ENCODE assay signal across 13 mouse cellular contexts in the genomic region with DNA sequence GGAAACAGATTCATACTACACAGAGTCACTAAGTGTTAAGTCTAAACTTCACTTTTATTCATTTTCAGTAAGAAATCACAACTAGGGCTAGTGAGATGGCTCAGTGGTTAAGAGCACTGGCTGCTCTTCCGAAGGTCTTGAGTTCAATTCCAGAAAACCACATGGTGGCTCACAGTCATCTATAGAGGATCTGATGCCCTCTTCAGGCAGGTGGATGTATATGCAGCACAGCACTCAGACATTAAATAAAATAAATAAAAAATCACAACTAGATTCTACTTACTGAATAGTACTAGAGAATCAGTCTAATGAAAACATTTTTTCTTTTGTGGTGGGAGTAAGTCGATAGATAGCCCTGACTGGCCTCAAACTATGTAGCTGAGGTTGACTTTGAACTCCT. TPM values are rescaled to one million over a fixed set of nuclear protein-coding genes. Genes with fewer than 3 reads are reported as not detected.
DNase-seq lines count a peak whose midpoint lies in the region; ATAC-seq and TF ChIP-seq lines count a peak whose summit lies in the region.
"Had no signal": no experiment of that assay in that cellular context is flagged by ENCODE, and none has a peak within 500 bp of the region (broad histone marks: within the 10 kb centered on the region; RNA-seq: fewer than 3 reads in every experiment).

No protein-coding gene starts in this region.

- peak; percentile 25 for TF ChIP-seq CTCF in heart, postnatal 0 days (IDR thresholded peaks at IDR 0.05; ENCODE audit: low read depth)
- peak; percentile 52 for TF ChIP-seq CTCF in stomach, postnatal 0 days (IDR thresholded peaks at IDR 0.05; ENCODE audit: low read depth)

- no peaks in the 10 kb centered on the region for H3K9me3 ChIP-seq in heart, postnatal 0 days (replicated peaks; ENCODE audit: control insufficient read depth, low read length)
- no peaks in the 10 kb centered on the region for H3K9me3 ChIP-seq in stomach, postnatal 0 days (ENCODE audit: control insufficient read depth, low read length)
- H3K9me3 ChIP-seq: hindbrain, embryonic 13.5 days had no signal

- H3K27me3 ChIP-seq in heart, postnatal 0 days (ENCODE audit: control insufficient read depth, insufficient read depth, low read length) = no peaks in the 10 kb centered on the region
- H3K27me3 ChIP-seq in stomach, postnatal 0 days (ENCODE audit: control insufficient read depth, insufficient read depth, low read length) = no peaks in the 10 kb centered on the region
- H3K27me3 ChIP-seq: hindbrain, embryonic 13.5 days had no signal

- no peak overlapping the region for H3K4me2 ChIP-seq in heart, postnatal 0 days (ENCODE audit: low read depth, low read length)
- H3K4me2 ChIP-seq in stomach, postnatal 0 days (replicated peaks; ENCODE audit: low read depth) = no peak overlapping the region
- H3K4me2 ChIP-seq: heart, embryonic 11.5 days; hindbrain, embryonic 13.5 days had no signal

- no peaks in the 10 kb centered on the region for H3K36me3 ChIP-seq in heart, postnatal 0 days (replicated peaks; ENCODE audit: control insufficient read depth, insufficient read depth, low read length)
- no peaks in the 10 kb centered on the region for H3K36me3 ChIP-seq in stomach, postnatal 0 days (ENCODE audit: control insufficient read depth, insufficient read depth, low read length)
- H3K36me3 ChIP-seq: hindbrain, embryonic 13.5 days had no signal

- 60% methylated on average over 2 of the region's 2 CpGs for WGBS in heart, postnatal 0 days
- WGBS in stomach, postnatal 0 days = 82% methylated on average over 2 of the region's 2 CpGs

- H3K4me3 ChIP-seq in heart, postnatal 0 days (ENCODE audit: low read depth, low read length) = no peak overlapping the region
- no peak overlapping the region for H3K4me3 ChIP-seq in stomach, postnatal 0 days (ENCODE audit: low read depth, low read length)
- H3K4me3 ChIP-seq: hindbrain, embryonic 13.5 days had no signal

- no peaks in the 10 kb centered on the region for H3K4me1 ChIP-seq in heart, postnatal 0 days (ENCODE audit: control insufficient read depth, insufficient read depth)
- H3K4me1 ChIP-seq in stomach, postnatal 0 days (replicated peaks; ENCODE audit: control insufficient read depth, insufficient read depth) = no peaks in the 10 kb centered on the region

- DNase-seq in heart, postnatal 0 days (ENCODE audit: low spot score) = no peak
- DNase-seq in heart, postnatal 4 days = no peak
- peak; percentile 33 for DNase-seq in thymus, postnatal 0 days (ENCODE audit: low spot score)
- no peak for DNase-seq in thymus, adult 18-20 months
- no peak for DNase-seq in stomach, postnatal 0 days (ENCODE audit: low spot score)
- DNase-seq in layer of hippocampus, adult 11-12 months (ENCODE audit: low spot score) = no peak
- DNase-seq in cerebellum, postnatal 4 days (ENCODE audit: low spot score in 2 of 2) = no peak
- DNase-seq: cerebellum, postnatal 36 days; kidney, postnatal 25 days; lung, adult 18-20 months had no signal

- H3K27ac ChIP-seq in heart, postnatal 0 days (ENCODE audit: low read depth) = no peak overlapping the region
- H3K27ac ChIP-seq in stomach, postnatal 0 days (replicated peaks) = no peak overlapping the region
- H3K27ac ChIP-seq: hindbrain, embryonic 13.5 days had no signal

- no peak for TF ChIP-seq EP300 in heart, postnatal 0 days (IDR thresholded peaks at IDR 0.05; ENCODE audit: low read depth)
- no peak for TF ChIP-seq EP300 in stomach, postnatal 0 days (optimal IDR thresholded peaks at IDR 0.05)

- ATAC-seq in heart, postnatal 0 days (ENCODE audit: insufficient read depth, low read depth) = no peak
- peak; percentile 42; the same call in 1 of the 2 replicates for ATAC-seq in common myeloid progenitor, adult 5-6 weeks (replicated peaks; ENCODE audit: low read depth, poor library complexity, severe bottlenecking)
- no peak for ATAC-seq in stomach, postnatal 0 days (ENCODE audit: low FRiP score, low TSS enrichment)

- H3K9ac ChIP-seq in heart, postnatal 0 days (replicated peaks; ENCODE audit: low read depth, low read length) = no peak overlapping the region
- no peak overlapping the region for H3K9ac ChIP-seq in stomach, postnatal 0 days (ENCODE audit: low read length)
- H3K9ac ChIP-seq: hindbrain, embryonic 13.5 days had no signal

RNA-seq across cellular contexts. Expression of a gene that starts 6.1 kb away (rescaled TPM):
- total RNA-seq in heart, postnatal 0 days (2014; rRNA removed; ENCODE audit: low replicate concordance) = 17.4 and 17.7 TPM in 2 replicates
- polyA plus RNA-seq in heart, postnatal 0 days (2015; fragmentation: Nextera tagmentation; extraction: Ambion mirVana) = 10.5 and 11.2 TPM in 2 replicates
- total RNA-seq in heart, postnatal 4 days (2021) = 10 to 100 TPM; 21.1 to 21.9 TPM
- 11.4 and 14.8 TPM in 2 replicates for polyA plus RNA-seq in thymus, postnatal 0 days (2015; fragmentation: Nextera tagmentation; extraction: Ambion mirVana)
- 42.5 and 44.9 TPM in 2 replicates for total RNA-seq in common myeloid progenitor, adult 5-6 weeks (2017)
- polyA plus RNA-seq in stomach, postnatal 0 days (2015; fragmentation: Nextera tagmentation; extraction: Ambion mirVana) = 8.6 and 9.5 TPM in 2 replicates
